Mouse (Mus musculus) c-Kit-positive CD71-positive TER-119-positive erythroid progenitor cells, embryonic 14.5 days (primary cell): ENCODE measurements at regions not wholly inside any gene's neighbourhood (a gene's known extent, or its start where the extent isn't known, plus 50 kb on each side); places are given as distances from the start of the nearest gene placed in this dataset.

Experiments used
- DNase-seq: peaks from one replicate; pipeline ENCODE4 v3.0.0-alpha.2; 2013; ENCODE audit warnings: low spot score

- DNase-seq: no peak
Measured at GRCm38 (mm10) chr3:71590840-71591239, 1376.8 kb downstream of the Sis start.

- peak; percentile 0 for DNase-seq
Measured at GRCm38 (mm10) chr3:71563820-71564418, 1403.7 kb downstream of the Sis start.

- DNase-seq: no peak
Measured at GRCm38 (mm10) chr3:71562901-71563300, 1404.8 kb downstream of the Sis start.

- no peak for DNase-seq
Measured at GRCm38 (mm10) chr3:71545821-71546220, 1421.8 kb downstream of the Sis start.

GRCm38 (mm10) chr3:71512860-71513259 lies 1454.8 kb downstream of the Sis start:
- no peak for DNase-seq
